Mouse (Mus musculus) WW6 (cell line): Measurements from ENCODE around the gene Cic.

Experiments used
- DNase-seq: peaks from one replicate; pipeline ENCODE4 v3.0.0-alpha.2; 2013; ENCODE audit warnings: low read depth, low spot score

Cic gene

GRCm38 (mm10) chr7:25269545-25270271 lies 2.2 kb downstream of the Cic start:
- no peak for DNase-seq

- DNase-seq, result no peak
Observed at GRCm38 (mm10) chr7:25270652-25271633, 3.4 kb downstream of the Cic start.

GRCm38 (mm10) chr7:25271651-25272444 lies 4.3 kb downstream of the Cic start:
- DNase-seq, result no peak

GRCm38 (mm10) chr7:25272445-25273258 lies 5.1 kb downstream of the Cic start:
- DNase-seq, result no peak

- DNase-seq, result no peak
Observed at GRCm38 (mm10) chr7:25273259-25274241, 6.0 kb downstream of the Cic start.

GRCm38 (mm10) chr7:25274571-25274970 lies 7.1 kb downstream of the Cic start:
- no peak for DNase-seq

GRCm38 (mm10) chr7:25274996-25275395 lies 7.5 kb downstream of the Cic start:
- DNase-seq, result no peak

- DNase-seq, result no peak
Observed at GRCm38 (mm10) chr7:25275555-25276298, 8.2 kb downstream of the Cic start.

GRCm38 (mm10) chr7:25277405-25277804 lies 9.9 kb downstream of the Cic start:
- DNase-seq, result no peak

- no peak for DNase-seq
Observed at GRCm38 (mm10) chr7:25277998-25278340, 10.5 kb downstream of the Cic start.

- no peak for DNase-seq
Observed at GRCm38 (mm10) chr7:25278341-25279075, 11.0 kb downstream of the Cic start.

GRCm38 (mm10) chr7:25279076-25279860 lies 11.8 kb downstream of the Cic start:
- DNase-seq, result no peak

GRCm38 (mm10) chr7:25279861-25280791 lies 12.6 kb downstream of the Cic start:
- DNase-seq, result no peak

GRCm38 (mm10) chr7:25281166-25281733 lies 13.7 kb downstream of the Cic start:
- no peak for DNase-seq

- DNase-seq, result peak; percentile 90
Observed at GRCm38 (mm10) chr7:25281734-25282601, 14.5 kb downstream of the Cic start.
